Mouse (Mus musculus) spleen, postnatal 36 days (tissue): ENCODE data around the gene Slc39a11.
"Not testable (repeated sequence)": the region's sequence is repeated elsewhere in the genome, so short reads cannot be mapped to it uniquely, and the experiment has no call there.

Experiments
- DNase-seq, 2 experiments: peaks; one replicate each; pipeline ENCODE4 v3.0.0; 2022; ENCODE audit warnings: low spot score in 2 of 2, mixed read lengths in 1 of 2

The Slc39a11 gene

DNA sequence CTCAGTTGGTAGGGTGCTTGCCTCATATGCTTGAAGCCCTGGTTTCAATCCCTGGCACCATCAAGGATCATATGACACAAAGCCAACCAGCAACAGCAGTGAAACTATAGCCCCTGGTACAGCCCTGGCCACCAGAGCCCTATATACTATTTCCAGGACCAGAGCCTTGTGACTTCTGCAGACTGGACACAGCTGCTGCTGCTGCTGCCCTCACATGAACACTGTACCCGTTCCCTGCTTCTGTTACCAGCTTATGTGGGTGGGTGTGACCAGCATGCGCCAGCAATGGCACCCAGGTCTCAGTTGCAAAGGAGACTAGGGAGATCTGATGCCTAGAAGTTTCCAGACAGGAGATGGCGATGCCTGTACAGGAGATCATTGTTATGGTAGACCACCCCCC lies 52.2 kb downstream of the Slc39a11 start:
- no peak for DNase-seq

- no peak for DNase-seq
These were observed 54.7 kb downstream of the Slc39a11 start for GRCm38 (mm10) chr11:113595144-113595543.

DNA sequence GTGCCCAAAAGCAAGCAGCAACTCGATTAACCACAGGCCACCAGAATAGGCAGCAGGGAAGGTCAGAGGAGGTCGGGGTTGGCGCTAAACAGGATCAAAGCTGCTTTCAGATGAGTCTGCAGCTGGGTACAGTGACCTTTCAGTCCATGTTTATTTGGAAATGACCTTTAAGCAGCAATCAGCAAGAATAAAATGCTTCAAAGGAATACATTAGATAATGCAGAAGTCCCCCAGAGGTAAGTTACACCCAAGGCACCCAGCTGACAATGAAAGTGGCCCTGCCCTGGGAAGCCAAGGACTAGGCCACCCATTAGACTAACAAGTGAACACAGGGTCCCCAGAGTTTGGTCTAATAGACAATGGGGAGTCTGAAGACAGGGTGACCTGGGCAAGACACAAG lies 60.9 kb downstream of the Slc39a11 start:
- DNase-seq: no peak

DNA sequence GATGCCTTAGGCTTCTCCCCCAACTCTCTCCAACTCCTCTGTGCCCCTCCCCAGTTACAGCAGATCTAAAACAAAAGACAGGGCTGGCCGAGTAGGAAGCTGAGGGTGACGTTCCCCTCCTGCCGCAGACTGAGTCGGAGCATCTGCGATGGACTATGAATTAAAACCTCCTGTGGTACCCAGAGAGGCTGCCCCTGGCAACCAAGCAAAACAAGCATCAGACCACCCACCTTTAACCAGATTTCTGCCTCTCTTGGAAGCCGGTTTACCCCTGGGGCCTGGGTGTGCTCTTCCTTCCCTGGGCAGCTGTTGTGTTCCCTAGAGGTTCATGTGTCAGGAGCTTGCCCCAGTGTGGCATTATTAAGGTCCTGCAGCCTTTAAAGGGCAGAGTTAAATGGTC lies 63.5 kb downstream of the Slc39a11 start:
- DNase-seq: no peak

DNA sequence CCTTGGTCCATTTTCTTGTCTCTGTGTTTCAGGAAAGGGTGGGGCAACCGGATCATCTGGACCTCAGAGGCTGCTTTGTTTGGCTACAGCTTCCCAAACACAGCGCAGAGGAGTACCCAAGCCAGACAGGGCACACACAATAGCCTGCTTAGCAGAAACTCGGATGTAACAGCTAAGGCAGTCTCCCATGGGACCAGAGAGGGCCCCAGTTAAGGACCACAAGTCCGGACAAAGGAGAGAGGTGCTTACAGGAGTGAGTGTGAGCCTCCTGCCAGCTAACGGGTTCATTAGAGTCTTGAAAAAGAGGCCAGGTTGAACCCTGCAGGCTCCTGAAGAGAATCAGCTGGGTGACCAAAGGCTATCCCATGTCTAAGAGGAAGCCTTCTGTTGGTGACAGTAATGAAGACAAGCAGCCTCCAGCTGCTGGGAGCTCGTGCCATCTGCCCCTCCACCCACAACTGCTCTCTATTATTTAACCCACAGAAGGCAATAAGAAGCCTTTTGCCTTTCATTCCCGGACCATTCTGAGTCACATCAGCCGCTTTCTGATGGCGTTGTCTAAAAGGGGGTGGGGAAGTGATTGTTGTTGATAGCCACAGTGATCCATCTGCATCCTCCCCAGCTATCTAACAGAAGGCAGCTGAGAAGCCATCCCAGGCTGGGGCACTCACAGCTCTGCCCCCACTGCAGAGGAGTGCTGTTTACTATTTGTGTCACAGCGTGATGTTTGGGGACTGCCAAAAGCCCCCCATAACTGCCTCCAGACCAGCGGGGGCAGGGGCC lies 65.8 kb downstream of the Slc39a11 start:
- DNase-seq: no peak

- DNase-seq: no peak
These were observed 72.7 kb downstream of the Slc39a11 start for GRCm38 (mm10) chr11:113577221-113577620.

GRCm38 (mm10) chr11:113572641-113573040 lies 77.2 kb downstream of the Slc39a11 start:
- no peak for DNase-seq

DNA sequence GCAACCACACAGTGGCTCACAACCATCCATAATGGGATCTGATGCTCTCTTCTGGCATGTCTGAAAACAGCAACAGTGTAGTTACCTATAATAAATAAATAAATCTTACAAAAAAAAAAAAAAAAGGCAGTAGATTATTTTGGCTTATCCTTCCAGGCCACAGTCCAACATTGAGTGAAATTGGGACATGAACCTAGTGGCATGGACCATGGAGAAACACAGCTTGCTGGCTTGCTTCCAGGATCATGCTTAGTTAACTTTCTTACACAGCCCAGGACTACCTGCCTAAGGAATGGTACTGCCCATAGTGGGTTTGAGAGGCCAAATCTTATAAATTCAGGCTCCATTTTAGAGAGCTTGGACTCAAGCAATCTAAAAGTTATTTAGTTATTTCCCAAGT lies 78.3 kb downstream of the Slc39a11 start:
- no peak for DNase-seq

DNA sequence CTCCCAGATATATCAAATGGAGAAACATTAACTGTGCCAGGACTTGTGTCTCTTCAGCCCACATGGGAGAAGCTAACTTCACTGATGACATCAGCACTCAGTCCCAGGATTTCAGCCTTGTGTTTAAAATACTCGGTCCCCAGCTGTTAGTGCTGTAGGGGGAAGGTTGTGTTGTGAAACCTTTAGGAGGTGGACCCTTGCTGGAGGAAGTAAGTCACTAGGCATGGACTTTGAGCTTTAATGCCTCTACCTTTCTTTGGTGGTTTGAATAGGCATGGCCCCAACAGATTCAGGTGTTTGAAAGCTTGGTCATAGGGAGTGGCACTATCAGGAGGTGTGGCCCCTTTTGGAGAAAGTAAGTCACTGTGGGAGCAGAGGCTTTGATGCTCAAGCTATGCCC lies 80.9 kb downstream of the Slc39a11 start:
- no peak for DNase-seq

- not testable (repeated sequence) for DNase-seq
These were observed 82.0 kb downstream of the Slc39a11 start for GRCm38 (mm10) chr11:113567926-113568325.

- DNase-seq: peak; percentile 60 to 73
These were observed 84.6 kb downstream of the Slc39a11 start for GRCm38 (mm10) chr11:113565006-113565995.

- no peak for DNase-seq
These were observed 87.6 kb downstream of the Slc39a11 start for GRCm38 (mm10) chr11:113562326-113562725.

- no peak for DNase-seq
These were observed 89.7 kb downstream of the Slc39a11 start for GRCm38 (mm10) chr11:113560150-113560549.

DNA sequence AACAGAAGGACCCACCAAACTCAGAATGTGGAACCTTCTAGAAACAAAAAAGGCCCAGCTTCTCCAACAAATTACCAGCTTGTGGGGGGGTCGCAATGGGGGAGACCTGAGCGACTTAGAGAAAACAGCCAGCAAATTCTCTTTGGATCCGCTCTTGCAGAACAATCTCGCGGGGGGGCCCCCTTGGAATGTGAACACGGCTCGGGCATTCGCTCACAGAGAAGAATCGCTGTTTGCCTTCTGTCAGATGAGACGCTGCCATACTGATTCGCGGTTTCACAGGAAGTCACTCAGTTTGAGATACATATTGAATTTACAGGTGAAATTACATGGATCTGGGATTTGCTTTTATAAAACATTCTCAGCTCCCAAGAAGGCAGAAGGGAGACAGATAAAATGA lies 91.4 kb downstream of the Slc39a11 start:
- no peak for DNase-seq

- DNase-seq: no peak
These were observed 93.7 kb downstream of the Slc39a11 start for GRCm38 (mm10) chr11:113556142-113556541.

GRCm38 (mm10) chr11:113554701-113555360 lies 95.0 kb downstream of the Slc39a11 start:
- DNase-seq: no peak

- no peak for DNase-seq
These were observed 95.7 kb downstream of the Slc39a11 start for GRCm38 (mm10) chr11:113554194-113554593.

- no peak for DNase-seq
These were observed 96.3 kb downstream of the Slc39a11 start for GRCm38 (mm10) chr11:113553605-113554004.

GRCm38 (mm10) chr11:113552539-113552938 lies 97.3 kb downstream of the Slc39a11 start:
- no peak for DNase-seq

GRCm38 (mm10) chr11:113546217-113546877 lies 103.5 kb downstream of the Slc39a11 start:
- DNase-seq: peak; percentile 7 to 16

GRCm38 (mm10) chr11:113544017-113544640 lies 105.8 kb downstream of the Slc39a11 start:
- peak in 1 of 2 experiments; percentile 27 for DNase-seq
